Mouse (Mus musculus) thymus, adult 2 months (tissue): Measurements from ENCODE around the gene Csmd2. TPM values are rescaled to one million over a fixed set of nuclear protein-coding genes. Genes with fewer than 3 reads are reported as not detected.
A peak's percentile ranks its signal among the peaks of the same experiment; 100 is the strongest.

Experiments used
- DNase-seq: peaks from one replicate; pipeline ENCODE4 v3.0.0; 2021
- H3K27ac ChIP-seq: fragments of 200-500 bp; 2 replicates; pipeline ENCODE4 v1.5.1; 2012; ENCODE audit warnings: low read length, control low read depth; ENCODE audit not compliant: control insufficient read depth, insufficient read depth
- H3K27me3 ChIP-seq: fragments of 200-500 bp; 2 replicates; pipeline ENCODE4 v1.6.1; 2012; ENCODE audit warnings: mild to moderate bottlenecking, low read length, moderate library complexity, mixed read lengths; ENCODE audit not compliant: control insufficient read depth, insufficient read depth
- H3K36me3 ChIP-seq: fragments of 200-500 bp; 2 replicates; pipeline ENCODE4 v1.6.1; 2012; ENCODE audit warnings: mild to moderate bottlenecking, low read length, moderate library complexity; ENCODE audit not compliant: control insufficient read depth, insufficient read depth
- H3K4me1 ChIP-seq: fragments of 200-500 bp; replicated peaks from 2 replicates; pipeline ENCODE4 v1.6.1; 2012; ENCODE audit warnings: low read length; ENCODE audit not compliant: control insufficient read depth, insufficient read depth
- H3K4me3 ChIP-seq: fragments of 200-500 bp; 2 replicates; pipeline ENCODE4 v1.5.1; 2012; ENCODE audit warnings: mild to moderate bottlenecking, low read length, control low read depth, moderate library complexity; ENCODE audit not compliant: control insufficient read depth, insufficient read depth
- CTCF ChIP-seq: fragments of 200-500 bp; IDR thresholded peaks from 2 replicates; pipeline ENCODE4 v1.5.1; 2012; ENCODE audit warnings: mild to moderate bottlenecking, control low read depth, low read length, moderate library complexity, borderline replicate concordance; ENCODE audit not compliant: control insufficient read depth, poor library complexity, insufficient read depth; ENCODE audit errors: extremely low read depth
- POLR2A ChIP-seq: fragments of 200-500 bp; IDR thresholded peaks from 2 replicates; pipeline ENCODE4 v1.6.1; 2012; ENCODE audit warnings: mild to moderate bottlenecking, low read length, control low read depth, moderate library complexity; ENCODE audit not compliant: control insufficient read depth, poor library complexity, insufficient read depth; ENCODE audit errors: extremely low read depth
- WGBS: fragments of 180-500 bp; shearing (Covaris S2); methylation state at CpG from one replicate; pipeline ENCODE4 v1.1.7; 2018; 5-methylcytosine and 5-hydroxymethylcytosine counted together
- polyA plus RNA-seq: library from polyadenylated mRNA; depleted of rRNA; stranded (reverse); fragments of >200 nt; gene quantifications from 2 replicates; pipeline ENCODE4 v1.2.3, GENCODE M21; 2012

Gene Csmd2
- polyA plus RNA-seq, 1 experiment = 0.50 TPM

- no peak overlapping the region for H3K27ac ChIP-seq
- no peaks in the 10 kb centered on the region for H3K27me3 ChIP-seq
- H3K4me1 ChIP-seq = no peaks in the 10 kb centered on the region
- H3K36me3 ChIP-seq = no peaks in the 10 kb centered on the region
- DNase-seq = no peak
- TF ChIP-seq POLR2A = no peak
- no peak for TF ChIP-seq CTCF
- 91% methylated on average over 6 of the region's 6 CpGs for WGBS
- H3K4me3 ChIP-seq = no peak overlapping the region
Measured at GRCm38 (mm10) chr4:128550756-128551155, 563.1 kb downstream of the Csmd2 start.

- Histone ChIP-seq H3K4me3 (no peak overlapping the region), H3K27ac (no peak overlapping the region), H3K36me3 (no peaks in the 10 kb centered on the region), H3K27me3 (no peaks in the 10 kb centered on the region), H3K4me1 (no peaks in the 10 kb centered on the region)
- WGBS = 100% methylated on average over 2 of the region's 2 CpGs
- TF ChIP-seq POLR2A (no peak), CTCF (no peak)
- no peak for DNase-seq
Measured at GRCm38 (mm10) chr4:128554198-128554597, 566.5 kb downstream of the Csmd2 start.

DNA sequence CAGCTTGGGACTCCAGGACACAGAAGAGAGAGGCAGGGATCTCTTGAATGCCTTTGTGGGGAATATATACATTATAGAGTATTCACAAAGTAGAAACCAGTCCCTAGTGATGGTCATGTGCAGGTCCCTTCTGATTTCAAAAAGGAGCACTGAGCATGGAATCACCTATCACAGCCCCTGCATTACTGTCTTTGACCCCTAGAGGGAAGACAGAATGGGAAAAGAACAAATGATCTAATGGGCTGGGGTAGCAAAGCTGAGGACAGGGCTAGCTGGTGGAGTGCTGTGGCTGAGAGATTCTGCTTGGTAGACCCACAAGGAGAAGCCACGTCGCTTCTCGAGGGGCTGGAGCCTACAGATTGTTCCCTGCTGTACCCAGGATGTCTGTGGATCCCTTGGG is 572.7 kb downstream of the Csmd2 start:
- DNase-seq = peak; percentile 18
- H3K27me3 ChIP-seq = no peaks in the 10 kb centered on the region
- TF ChIP-seq POLR2A (no peak), CTCF (no peak)
- H3K27ac ChIP-seq = no peak overlapping the region
- no peaks in the 10 kb centered on the region for H3K4me1 ChIP-seq
- 91% methylated on average over 3 of the region's 3 CpGs for WGBS
- no peaks in the 10 kb centered on the region for H3K36me3 ChIP-seq
- H3K4me3 ChIP-seq = no peak overlapping the region

DNA sequence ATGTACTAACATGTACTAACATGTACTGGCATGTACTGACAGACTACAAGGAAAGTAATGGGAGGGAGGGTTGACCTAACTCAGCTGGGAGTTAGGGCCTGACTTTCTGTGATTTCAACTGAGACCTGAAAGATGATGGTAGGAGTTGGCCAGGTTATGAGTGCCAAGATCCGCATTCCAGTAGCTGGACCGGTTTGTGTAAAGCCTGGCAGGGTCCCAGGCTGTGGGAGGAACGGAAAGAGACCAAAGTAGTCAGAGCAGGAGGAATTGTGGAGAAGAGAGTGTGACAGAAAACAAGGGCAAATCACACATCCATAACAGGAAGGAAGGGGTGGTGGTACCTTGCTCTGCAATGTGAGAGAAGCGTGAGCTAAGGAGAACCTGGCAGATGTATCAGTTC is 588.2 kb downstream of the Csmd2 start:
- Histone ChIP-seq H3K27ac (no peak overlapping the region), H3K36me3 (no peaks in the 10 kb centered on the region), H3K27me3 (no peaks in the 10 kb centered on the region), H3K4me3 (no peak overlapping the region), H3K4me1 (no peaks in the 10 kb centered on the region)
- TF ChIP-seq CTCF (no peak), POLR2A (no peak)
- 93% methylated on average over 4 of the region's 4 CpGs for WGBS
- no peak for DNase-seq

GRCm38 (mm10) chr4:128579182-128579581 is 591.5 kb downstream of the Csmd2 start:
- TF ChIP-seq POLR2A (no peak), CTCF (peak; percentile 88)
- no peaks in the 10 kb centered on the region for H3K4me1 ChIP-seq
- whole genome bisulfite sequencing = 46% methylated on average over 4 of the region's 4 CpGs
- no peaks in the 10 kb centered on the region for H3K36me3 ChIP-seq
- H3K27ac ChIP-seq = no peak overlapping the region
- DNase-seq = peak; percentile 55
- H3K27me3 ChIP-seq = no peaks in the 10 kb centered on the region
- no peak overlapping the region for H3K4me3 ChIP-seq

DNA sequence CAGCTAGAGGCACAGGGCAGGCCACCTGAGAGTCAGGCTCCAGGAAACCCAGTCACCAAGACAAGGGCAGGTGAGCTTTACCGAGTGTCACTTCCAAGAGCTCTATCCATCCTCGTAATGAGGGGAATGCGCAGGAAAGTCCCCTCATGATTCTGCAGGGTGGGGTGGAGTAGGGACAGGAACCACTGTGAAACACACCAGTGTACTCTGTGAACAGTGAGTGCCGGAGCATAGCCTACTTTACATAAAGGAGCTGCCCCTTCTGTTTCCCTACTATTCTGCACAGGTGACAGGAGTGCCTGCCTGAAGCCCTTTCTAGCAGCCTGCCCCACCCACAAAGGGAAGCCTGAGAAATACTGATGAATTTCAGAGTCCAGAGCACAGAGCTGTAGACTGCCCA is 605.6 kb downstream of the Csmd2 start:
- H3K4me3 ChIP-seq = no peak overlapping the region
- peak overlapping the region; percentile 80 for H3K27ac ChIP-seq
- TF ChIP-seq POLR2A = no peak
- TF ChIP-seq CTCF = no peak
- peaks cover 10% of the 10 kb centered on the region for H3K36me3 ChIP-seq
- peaks cover 32% of the 10 kb centered on the region for H3K4me1 ChIP-seq
- H3K27me3 ChIP-seq = no peaks in the 10 kb centered on the region
- no peak for DNase-seq
- 75% methylated on average over 4 of the region's 4 CpGs for WGBS

- H3K4me1 ChIP-seq = peaks cover 32% of the 10 kb centered on the region
- WGBS = 5% methylated on average over 5 of the region's 5 CpGs
- peak overlapping the region; percentile 84 for H3K27ac ChIP-seq
- peaks cover 6% of the 10 kb centered on the region for H3K36me3 ChIP-seq
- DNase-seq = peak; percentile 44
- H3K4me3 ChIP-seq = no peak overlapping the region
- TF ChIP-seq POLR2A (no peak), CTCF (no peak)
- no peaks in the 10 kb centered on the region for H3K27me3 ChIP-seq
Measured at GRCm38 (mm10) chr4:128594062-128594461, 606.4 kb downstream of the Csmd2 start.
